Mouse (Mus musculus) neural tube, embryonic 15.5 days (tissue): ENCODE results near the gene Sema3b. TPM values are rescaled to one million over a fixed set of nuclear protein-coding genes. Genes with fewer than 3 reads are reported as not detected.

Experiments
- ATAC-seq: fragments of 200-750 bp; cut with Nextera tagmentation; 2 replicates; pipeline ENCODE4 v1.8.0; 2017; ENCODE audit warnings: mild to moderate bottlenecking, moderate TSS enrichment, moderate library complexity; ENCODE audit not compliant: low FRiP score
- H3K27ac ChIP-seq: fragments of 300-500 bp; sonication (generic); replicated peaks from 2 replicates; pipeline ENCODE4 v1.5.1; 2015; ENCODE audit warnings: mild to moderate bottlenecking, inconsistent platforms
- H3K27me3 ChIP-seq: fragments of 300-500 bp; sonication (generic); replicated peaks from 2 replicates; pipeline ENCODE4 v1.6.1; 2015; ENCODE audit warnings: inconsistent platforms
- H3K36me3 ChIP-seq: fragments of 300-500 bp; sonication (generic); 2 replicates; pipeline ENCODE4 v1.6.1; 2015; ENCODE audit warnings: inconsistent platforms
- H3K4me1 ChIP-seq: fragments of 300-500 bp; sonication (generic); 2 replicates; pipeline ENCODE4 v1.6.1; 2015; ENCODE audit warnings: inconsistent platforms
- H3K4me2 ChIP-seq: fragments of 300-500 bp; sonication (generic); 2 replicates; pipeline ENCODE4 v1.6.1; 2015; ENCODE audit warnings: inconsistent platforms, mild to moderate bottlenecking, moderate library complexity
- H3K4me3 ChIP-seq: fragments of 300-500 bp; sonication (generic); replicated peaks from 2 replicates; pipeline ENCODE4 v1.5.1; 2015; ENCODE audit warnings: mild to moderate bottlenecking, inconsistent platforms
- H3K9ac ChIP-seq: fragments of 300-500 bp; sonication (generic); replicated peaks from 2 replicates; pipeline ENCODE4 v1.6.1; 2015; ENCODE audit warnings: mild to moderate bottlenecking, inconsistent platforms
- H3K9me3 ChIP-seq: fragments of 300-500 bp; sonication (generic); replicated peaks from 2 replicates; pipeline ENCODE4 v1.6.1; 2016; ENCODE audit warnings: inconsistent platforms
- WGBS: fragments of 180-500 bp; shearing (Covaris S2); methylation state at CpG from one replicate; pipeline ENCODE4 v1.1.7; 2015; ENCODE audit warnings: mixed read lengths; 5-methylcytosine and 5-hydroxymethylcytosine counted together
- polyA plus RNA-seq: library from polyadenylated mRNA; unstranded; fragments of >200 nt; fragmentation: Nextera tagmentation; extraction: Ambion mirVana; gene quantifications from 2 replicates; pipeline ENCODE4 v1.2.1, GENCODE M21; 2015

The Sema3b gene
- polyA plus RNA-seq, 1 experiment from 2014 or later = 6.6 TPM

GRCm38 (mm10) chr9:107624951-107625350 is 15.9 kb upstream of the Sema3b start:
- no peaks in the 10 kb centered on the region for H3K9me3 ChIP-seq
- peaks cover 63% of the 10 kb centered on the region for H3K4me1 ChIP-seq
- H3K4me3 ChIP-seq = no peak overlapping the region
- no peak overlapping the region for H3K9ac ChIP-seq
- H3K27ac ChIP-seq = peak overlapping the region; percentile 89
- no peaks in the 10 kb centered on the region for H3K27me3 ChIP-seq
- H3K36me3 ChIP-seq = peaks cover 15% of the 10 kb centered on the region
- WGBS = 78% methylated on average over 3 of the region's 3 CpGs
- no peak overlapping the region for H3K4me2 ChIP-seq
- ATAC-seq = no peak

GRCm38 (mm10) chr9:107624539-107624938 is 15.5 kb upstream of the Sema3b start:
- 70% methylated on average over 5 of the region's 5 CpGs for WGBS
- Histone ChIP-seq H3K4me3 (no peak overlapping the region), H3K9ac (no peak overlapping the region), H3K36me3 (peaks cover 19% of the 10 kb centered on the region), H3K27me3 (no peaks in the 10 kb centered on the region), H3K9me3 (no peaks in the 10 kb centered on the region), H3K4me1 (peaks cover 63% of the 10 kb centered on the region), H3K4me2 (no peak overlapping the region), H3K27ac (peak overlapping the region; percentile 89)
- no peak for ATAC-seq

GRCm38 (mm10) chr9:107620954-107621353 is 11.9 kb upstream of the Sema3b start:
- Histone ChIP-seq H3K4me1 (peaks cover 44% of the 10 kb centered on the region), H3K9ac (no peak overlapping the region), H3K27me3 (no peaks in the 10 kb centered on the region), H3K27ac (peak overlapping the region; percentile 19), H3K4me2 (no peak overlapping the region), H3K36me3 (peaks cover 50% of the 10 kb centered on the region), H3K4me3 (no peak overlapping the region), H3K9me3 (no peaks in the 10 kb centered on the region)
- ATAC-seq = no peak

GRCm38 (mm10) chr9:107619546-107619879 is 10.5 kb upstream of the Sema3b start:
- Histone ChIP-seq H3K4me2 (no peak overlapping the region), H3K4me3 (no peak overlapping the region), H3K36me3 (peaks cover 65% of the 10 kb centered on the region), H3K9me3 (no peaks in the 10 kb centered on the region), H3K9ac (no peak overlapping the region), H3K27ac (peak overlapping the region; percentile 45), H3K4me1 (peaks cover 36% of the 10 kb centered on the region), H3K27me3 (no peaks in the 10 kb centered on the region)
- ATAC-seq = no peak
- 77% methylated on average over 13 of the region's 13 CpGs for WGBS

GRCm38 (mm10) chr9:107618778-107619545 is 9.9 kb upstream of the Sema3b start:
- H3K4me3 ChIP-seq = no peak overlapping the region
- H3K4me2 ChIP-seq = no peak overlapping the region
- H3K27ac ChIP-seq = peak overlapping the region; percentile 45
- H3K9ac ChIP-seq = no peak overlapping the region
- peaks cover 69% of the 10 kb centered on the region for H3K36me3 ChIP-seq
- WGBS = 53% methylated on average over 13 of the region's 13 CpGs
- no peaks in the 10 kb centered on the region for H3K27me3 ChIP-seq
- ATAC-seq = no peak
- H3K4me1 ChIP-seq = peaks cover 34% of the 10 kb centered on the region
- H3K9me3 ChIP-seq = no peaks in the 10 kb centered on the region

- Histone ChIP-seq H3K9me3 (no peaks in the 10 kb centered on the region), H3K4me2 (no peak overlapping the region), H3K36me3 (peaks cover 71% of the 10 kb centered on the region), H3K9ac (no peak overlapping the region), H3K27me3 (no peaks in the 10 kb centered on the region), H3K4me1 (peaks cover 40% of the 10 kb centered on the region), H3K4me3 (no peak overlapping the region), H3K27ac (peak overlapping the region; percentile 45; the same call in 1 of the 2 replicates)
- ATAC-seq = no peak
- WGBS = 90% methylated on average over 6 of the region's 6 CpGs
Measured at GRCm38 (mm10) chr9:107618098-107618497, 9.1 kb upstream of the Sema3b start.

GRCm38 (mm10) chr9:107617461-107617860 is 8.4 kb upstream of the Sema3b start:
- Histone ChIP-seq H3K4me2 (no peak overlapping the region), H3K36me3 (peaks cover 69% of the 10 kb centered on the region), H3K27ac (peak overlapping the region; percentile 45; the same call in 1 of the 2 replicates), H3K9me3 (no peaks in the 10 kb centered on the region), H3K9ac (no peak overlapping the region), H3K4me3 (no peak overlapping the region), H3K27me3 (no peaks in the 10 kb centered on the region), H3K4me1 (peaks cover 45% of the 10 kb centered on the region)
- ATAC-seq = no peak
- 84% methylated on average over 2 of the region's 2 CpGs for WGBS

GRCm38 (mm10) chr9:107615035-107615434 is 6.0 kb upstream of the Sema3b start:
- H3K4me2 ChIP-seq = no peak overlapping the region
- no peak for ATAC-seq
- peak overlapping the region; percentile 42; the same call in 1 of the 2 replicates for H3K27ac ChIP-seq
- H3K36me3 ChIP-seq = peaks cover 57% of the 10 kb centered on the region
- no peaks in the 10 kb centered on the region for H3K9me3 ChIP-seq
- no peak overlapping the region for H3K4me3 ChIP-seq
- no peak overlapping the region for H3K9ac ChIP-seq
- H3K4me1 ChIP-seq = peaks cover 50% of the 10 kb centered on the region
- 48% methylated on average over 4 of the region's 4 CpGs for WGBS
- no peaks in the 10 kb centered on the region for H3K27me3 ChIP-seq

- peak overlapping the region; percentile 61 for H3K4me2 ChIP-seq
- H3K9me3 ChIP-seq = no peaks in the 10 kb centered on the region
- H3K4me1 ChIP-seq = peaks cover 40% of the 10 kb centered on the region
- H3K36me3 ChIP-seq = peaks cover 38% of the 10 kb centered on the region
- no peaks in the 10 kb centered on the region for H3K27me3 ChIP-seq
- peak overlapping the region; percentile 97 for H3K27ac ChIP-seq
- peak overlapping the region; percentile 57 for H3K9ac ChIP-seq
- WGBS = 8% methylated on average over 12 of the region's 12 CpGs
- H3K4me3 ChIP-seq = peak overlapping the region; percentile 33
- ATAC-seq = 0 out of 2 replicates have a peak, but pooled peaks have one; percentile 23
Measured at GRCm38 (mm10) chr9:107612945-107613569, 4.0 kb upstream of the Sema3b start.

- Histone ChIP-seq H3K9ac (peak overlapping the region; percentile 57), H3K27me3 (no peaks in the 10 kb centered on the region), H3K4me3 (peak overlapping the region; percentile 33), H3K27ac (peak overlapping the region; percentile 97), H3K4me1 (peaks cover 44% of the 10 kb centered on the region), H3K4me2 (peak overlapping the region; percentile 61), H3K36me3 (peaks cover 32% of the 10 kb centered on the region), H3K9me3 (no peaks in the 10 kb centered on the region)
- peak; percentile 96 for ATAC-seq
- under 1% methylated on average over 45 of the region's 48 CpGs for WGBS
Measured at GRCm38 (mm10) chr9:107612191-107612944, 3.3 kb upstream of the Sema3b start.

GRCm38 (mm10) chr9:107611456-107612190 is 2.6 kb upstream of the Sema3b start:
- Histone ChIP-seq H3K9me3 (no peaks in the 10 kb centered on the region), H3K27me3 (no peaks in the 10 kb centered on the region), H3K4me2 (peak overlapping the region; percentile 61), H3K4me1 (peaks cover 49% of the 10 kb centered on the region), H3K36me3 (peaks cover 28% of the 10 kb centered on the region), H3K27ac (peak overlapping the region; percentile 97), H3K9ac (peak overlapping the region; percentile 57), H3K4me3 (peak overlapping the region; percentile 33)
- no peak; the same call in 1 of the 2 replicates for ATAC-seq
- 65% methylated on average over 6 of the region's 6 CpGs for WGBS
